In the genomic region with DNA sequence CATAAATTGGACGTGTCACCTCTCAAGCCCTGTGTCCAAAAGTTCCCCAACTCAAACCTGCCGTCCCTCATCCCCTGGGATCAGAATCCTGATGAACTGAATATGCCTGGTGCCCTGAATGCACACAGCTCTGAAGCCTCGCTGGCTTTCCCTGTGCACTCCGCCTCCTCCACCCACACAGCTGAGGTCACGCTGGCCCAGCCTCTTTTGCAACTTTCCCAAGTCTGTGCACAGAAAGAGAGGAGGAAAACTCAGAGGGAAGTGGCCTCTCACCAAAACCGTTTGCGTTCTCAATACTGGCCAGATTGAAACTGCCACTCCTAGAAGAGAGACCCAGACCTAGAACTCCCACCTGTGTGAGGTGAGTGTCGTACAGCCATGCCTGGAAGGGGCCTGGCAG, we compare ENCODE assay signal across 8 mouse cellular contexts. TPM values are rescaled to one million over a fixed set of nuclear protein-coding genes. Genes with fewer than 3 reads are reported as not detected.
DNase-seq lines count a peak whose midpoint lies in the region; ATAC-seq and TF ChIP-seq lines count a peak whose summit lies in the region.

Rab7b (plus strand) TSS at position 221 of the 400 bp plus-strand sequence.

- no peak for TF ChIP-seq CTCF in spleen, adult 2 months (IDR thresholded peaks at IDR 0.05; ENCODE audit: extremely low read depth, insufficient read depth, insufficient read length, insufficient replicate concordance)

- 55% methylated on average over 8 of the region's 8 CpGs for WGBS in spleen, adult 2 months

- no peak for ATAC-seq in frontal cortex, adult (ENCODE audit: low TSS enrichment)

- H3K36me3 ChIP-seq in spleen, adult 2 months (ENCODE audit: control insufficient read depth, insufficient read depth, low read length) = no peaks in the 10 kb centered on the region

- peak within 1 kb of the TSS; percentile 21; the same call in 1 of the 2 replicates for H3K4me3 ChIP-seq in spleen, adult 2 months (ENCODE audit: extremely low read depth, insufficient read depth, insufficient read length)

- no peak within 1 kb of the TSS for H3K27ac ChIP-seq in spleen, adult 2 months (ENCODE audit: insufficient read depth, low read length)

- peaks cover 7% of the 10 kb centered on the region for H3K4me1 ChIP-seq in spleen, adult 2 months (ENCODE audit: control insufficient read depth, insufficient read depth, insufficient read length)

- no peak for DNase-seq in spleen, adult 2 months (ENCODE audit: low read depth in 1 of 2, low spot score in 2 of 2)
- DNase-seq in spleen, postnatal 4 days (ENCODE audit: low spot score in 2 of 2) = no peak
- DNase-seq in heart, adult 8-10 months (ENCODE audit: low spot score) = peak; percentile 71
- peak; percentile 68 for DNase-seq in lung, postnatal 14 days
- DNase-seq in urinary bladder, postnatal 36 days (ENCODE audit: low spot score in 2 of 2) = peak; percentile 66 to 77
- no peak for DNase-seq in thymus, postnatal 0 days (ENCODE audit: low spot score)
- DNase-seq in embryo, embryonic 10.5 days (ENCODE audit: low spot score) = no peak

- H3K27me3 ChIP-seq in spleen, adult 2 months (ENCODE audit: control insufficient read depth, insufficient read depth, low read length) = no peaks in the 10 kb centered on the region

- TF ChIP-seq POLR2A in spleen, adult 2 months (IDR thresholded peaks at IDR 0.05; ENCODE audit: low read depth, low read length) = no peak

RNA-seq across cellular contexts. Expression of gene Rab7b, which starts in this region (rescaled TPM):
- polyA plus RNA-seq in spleen, adult 2 months (2012; rRNA removed) = 3.3 and 6.9 TPM in 2 replicates
- 1 to 10 TPM; 2.3 to 3.8 (median 3.2) TPM for total RNA-seq in heart, adult 8-10 months (2022)
- polyA plus RNA-seq in thymus, postnatal 0 days (2015; fragmentation: Nextera tagmentation; extraction: Ambion mirVana) = 3.8 and 4.2 TPM in 2 replicates

Comparison
In these comparisons a context has a peak if more than half of its experiments do, and no peak if none do; other contexts are left out.
1. DNase-seq: peak in heart, adult 8-10 months (single experiment), lung, postnatal 14 days (single experiment) and urinary bladder, postnatal 36 days (2 of 2); none in spleen, adult 2 months (0 of 2), spleen, postnatal 4 days (0 of 2), thymus, postnatal 0 days (single experiment) and embryo, embryonic 10.5 days (single experiment).